Mouse (Mus musculus) kidney, adult 2 months (tissue): Measurements from ENCODE around the gene Mfap3l. TPM values are rescaled to one million over a fixed set of nuclear protein-coding genes. Genes with fewer than 3 reads are reported as not detected.

Experiments used
- DNase-seq: peaks from one replicate; pipeline ENCODE4 v3.0.0; 2021
- H3K27ac ChIP-seq: fragments of 200-500 bp; 2 replicates; pipeline ENCODE4 v1.5.1; 2012; ENCODE audit warnings: low read depth, low read length, control low read depth, inconsistent platforms; ENCODE audit not compliant: insufficient read depth
- H3K27me3 ChIP-seq: fragments of 200-500 bp; replicated peaks from 2 replicates; pipeline ENCODE4 v1.6.1; 2012; ENCODE audit warnings: mild to moderate bottlenecking, moderate library complexity, low read length, inconsistent platforms; ENCODE audit not compliant: control insufficient read depth, insufficient read depth
- H3K36me3 ChIP-seq: fragments of 200-500 bp; 2 replicates; pipeline ENCODE4 v1.6.1; 2012; ENCODE audit warnings: mild to moderate bottlenecking, moderate library complexity, low read length, inconsistent platforms; ENCODE audit not compliant: control insufficient read depth, insufficient read depth
- H3K4me1 ChIP-seq: fragments of 200-500 bp; 2 replicates; pipeline ENCODE4 v1.6.1; 2011; ENCODE audit warnings: low read length; ENCODE audit not compliant: control insufficient read depth, insufficient read depth
- H3K4me3 ChIP-seq: fragments of 200-500 bp; 2 replicates; pipeline ENCODE4 v1.5.1; 2011; ENCODE audit warnings: mild to moderate bottlenecking, low read depth, low read length, control low read depth; ENCODE audit not compliant: insufficient read depth
- CTCF ChIP-seq: fragments of 200-500 bp; conservative IDR thresholded peaks from 2 replicates; pipeline ENCODE4 v1.5.1; 2011; ENCODE audit warnings: low read depth, mild to moderate bottlenecking, control low read depth, low read length, moderate library complexity, mixed read lengths; ENCODE audit not compliant: insufficient read depth, insufficient read length
- POLR2A ChIP-seq: fragments of 200-500 bp; IDR thresholded peaks from one replicate; pipeline ENCODE4 v1.6.1; 2011; ENCODE audit warnings: low read depth, low read length, control low read depth
- WGBS: fragments of 180-500 bp; shearing (Covaris S2); methylation state at CpG from one replicate; pipeline ENCODE4 v1.1.7; 2018; 5-methylcytosine and 5-hydroxymethylcytosine counted together
- polyA plus RNA-seq: library from polyadenylated mRNA; depleted of rRNA; stranded (reverse); fragments of >200 nt; gene quantifications from 2 replicates; pipeline ENCODE4 v1.2.3, GENCODE M21; 2012

Gene Mfap3l
- polyA plus RNA-seq, 1 experiment = 18.7 TPM

- Histone ChIP-seq H3K4me1 (peaks cover 15% of the 10 kb centered on the region), H3K36me3 (no peaks in the 10 kb centered on the region; the same call in 1 of the 2 replicates), H3K27ac (no peak overlapping the region), H3K27me3 (no peaks in the 10 kb centered on the region), H3K4me3 (no peak overlapping the region)
- TF ChIP-seq POLR2A (no peak), CTCF (no peak)
- 60% methylated on average over 5 of the region's 5 CpGs for WGBS
- DNase-seq = no peak
These were observed 30.9 kb downstream of the Mfap3l start for GRCm38 (mm10) chr8:60663552-60663951.

DNA sequence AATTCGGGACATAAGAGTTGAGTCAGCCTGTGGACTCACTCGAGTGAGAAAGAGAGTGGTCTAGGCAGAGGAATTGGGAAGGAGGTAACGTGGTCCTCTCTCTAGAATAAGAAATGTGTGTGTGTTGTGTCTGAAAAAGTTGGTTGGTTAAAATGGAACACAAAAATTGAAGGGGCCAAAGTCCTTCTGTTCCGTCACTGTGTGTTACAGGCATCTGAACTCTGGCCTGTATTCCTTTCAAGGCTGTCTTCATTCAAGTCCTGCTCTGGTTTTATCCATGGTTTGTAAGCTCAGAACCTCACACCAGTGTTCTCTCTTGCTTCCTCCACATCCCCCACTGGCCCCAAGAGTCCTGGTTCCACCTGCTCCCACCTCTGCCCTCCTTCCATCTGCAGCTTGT is 33.2 kb downstream of the Mfap3l start:
- no peak overlapping the region for H3K4me3 ChIP-seq
- no peaks in the 10 kb centered on the region; the same call in 1 of the 2 replicates for H3K36me3 ChIP-seq
- TF ChIP-seq POLR2A (no peak), CTCF (no peak)
- no peaks in the 10 kb centered on the region for H3K27me3 ChIP-seq
- DNase-seq = peak; percentile 80
- H3K4me1 ChIP-seq = peaks cover 9% of the 10 kb centered on the region
- H3K27ac ChIP-seq = peak overlapping the region; percentile 65
- 47% methylated on average over 4 of the region's 4 CpGs for WGBS

DNA sequence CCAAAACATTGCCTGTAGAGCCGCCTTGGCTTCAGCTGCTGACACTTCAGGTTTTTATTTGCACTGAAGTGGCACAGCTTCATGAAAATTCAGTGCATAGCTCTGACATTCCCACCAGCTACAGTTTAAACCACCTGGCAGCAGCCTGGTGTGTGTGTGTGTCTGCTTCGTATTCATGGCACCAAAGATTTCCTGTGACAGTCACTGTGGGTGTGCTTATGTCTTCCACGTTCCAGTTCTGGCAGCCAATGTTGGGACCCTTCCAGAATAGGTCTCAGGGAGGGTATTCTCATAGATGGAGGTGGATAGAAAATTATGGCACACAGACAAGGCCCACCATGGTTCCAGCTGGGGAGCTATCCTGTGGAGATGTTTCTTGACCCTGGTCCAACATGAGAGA is 34.2 kb downstream of the Mfap3l start:
- peaks cover 9% of the 10 kb centered on the region for H3K4me1 ChIP-seq
- peak; percentile 41 for DNase-seq
- TF ChIP-seq CTCF = no peak
- TF ChIP-seq POLR2A = no peak
- WGBS = 38% methylated on average over 3 of the region's 3 CpGs
- H3K27me3 ChIP-seq = no peaks in the 10 kb centered on the region
- no peaks in the 10 kb centered on the region; the same call in 1 of the 2 replicates for H3K36me3 ChIP-seq
- H3K27ac ChIP-seq = peak overlapping the region; percentile 12; the same call in 1 of the 2 replicates
- H3K4me3 ChIP-seq = no peak overlapping the region

DNA sequence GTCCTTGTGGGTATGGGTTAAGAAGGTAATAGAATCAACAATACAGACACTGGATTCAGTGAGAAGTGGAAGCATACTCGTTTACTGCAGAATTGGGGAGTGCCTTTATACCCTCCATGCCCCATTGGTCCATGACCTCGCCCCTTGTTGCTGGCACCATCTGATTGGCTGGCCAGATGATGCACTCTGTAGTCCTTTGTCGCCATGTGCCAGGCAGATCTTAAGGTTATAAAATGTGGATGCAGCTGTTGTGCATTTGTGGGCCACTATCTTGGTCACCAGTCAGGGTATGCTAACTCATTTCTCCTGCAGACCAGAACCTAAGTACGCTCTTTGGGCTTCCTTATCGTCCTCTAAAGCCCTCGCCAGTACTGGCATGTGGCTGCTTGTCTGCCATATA is 46.0 kb downstream of the Mfap3l start:
- Histone ChIP-seq H3K36me3 (no peaks in the 10 kb centered on the region), H3K4me3 (no peak overlapping the region), H3K4me1 (no peaks in the 10 kb centered on the region), H3K27ac (no peak overlapping the region), H3K27me3 (no peaks in the 10 kb centered on the region)
- no peak for TF ChIP-seq POLR2A
- no peak for TF ChIP-seq CTCF
- WGBS = 85% methylated on average over 6 of the region's 6 CpGs
- no peak for DNase-seq

- peak; percentile 51 for DNase-seq
- no peaks in the 10 kb centered on the region for H3K36me3 ChIP-seq
- no peaks in the 10 kb centered on the region for H3K4me1 ChIP-seq
- H3K27ac ChIP-seq = no peak overlapping the region
- no peaks in the 10 kb centered on the region for H3K27me3 ChIP-seq
- H3K4me3 ChIP-seq = no peak overlapping the region
- TF ChIP-seq POLR2A = no peak
- TF ChIP-seq CTCF = no peak
- whole genome bisulfite sequencing = 59% methylated on average over 4 of the region's 4 CpGs
These were observed 49.2 kb downstream of the Mfap3l start for GRCm38 (mm10) chr8:60681811-60682210.

GRCm38 (mm10) chr8:60682340-60682739 is 49.7 kb downstream of the Mfap3l start:
- Histone ChIP-seq H3K27me3 (no peaks in the 10 kb centered on the region), H3K36me3 (no peaks in the 10 kb centered on the region), H3K27ac (no peak overlapping the region), H3K4me3 (no peak overlapping the region), H3K4me1 (no peaks in the 10 kb centered on the region)
- DNase-seq = no peak
- TF ChIP-seq CTCF (no peak), POLR2A (no peak)
- 93% methylated on average over 2 of the region's 2 CpGs for WGBS

DNA sequence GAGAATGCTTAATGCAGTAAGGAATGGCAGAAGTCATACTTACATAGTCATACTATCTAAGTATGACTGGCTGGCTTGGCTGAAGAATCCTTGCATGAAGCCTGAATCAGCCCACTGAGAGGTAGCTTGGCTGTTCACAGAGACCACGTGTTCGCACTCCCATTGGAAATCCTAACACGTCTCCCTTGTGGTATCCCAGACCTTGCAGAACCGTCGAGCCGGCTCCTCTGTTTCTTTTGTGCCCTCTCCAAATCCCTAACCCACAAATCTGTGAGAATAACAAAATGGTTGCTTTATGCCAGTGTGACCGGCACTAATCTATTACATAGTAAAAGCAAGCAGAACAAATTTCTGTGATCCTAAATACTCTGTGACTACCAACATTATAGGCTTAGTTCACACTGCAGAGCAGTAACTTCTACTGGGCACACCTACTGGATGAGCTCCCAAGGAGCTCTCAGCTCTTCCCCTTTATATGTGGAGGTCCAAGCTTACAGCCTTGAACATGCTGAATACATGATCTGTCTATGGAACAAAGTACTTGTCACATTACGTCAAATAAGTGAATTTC is 79.0 kb downstream of the Mfap3l start:
- H3K4me3 ChIP-seq = no peak overlapping the region
- TF ChIP-seq CTCF = no peak
- H3K27me3 ChIP-seq = no peaks in the 10 kb centered on the region
- 95% methylated on average over 8 of the region's 8 CpGs for WGBS
- no peak for DNase-seq
- no peaks in the 10 kb centered on the region for H3K36me3 ChIP-seq
- no peaks in the 10 kb centered on the region for H3K4me1 ChIP-seq
- H3K27ac ChIP-seq = no peak overlapping the region

- Histone ChIP-seq H3K27ac (no peak overlapping the region), H3K4me1 (no peaks in the 10 kb centered on the region), H3K4me3 (no peak overlapping the region), H3K27me3 (no peaks in the 10 kb centered on the region), H3K36me3 (no peaks in the 10 kb centered on the region)
- TF ChIP-seq CTCF (no peak), POLR2A (no peak)
- no peak for DNase-seq
- WGBS = 84% methylated on average over 2 of the region's 3 CpGs
These were observed 82.1 kb downstream of the Mfap3l start for GRCm38 (mm10) chr8:60714724-60715123.
